Mouse (Mus musculus) midbrain, embryonic 10.5 days (tissue): ENCODE measurements around the gene 4933415A04Rik. TPM values are rescaled to one million over a fixed set of nuclear protein-coding genes. Genes with fewer than 3 reads are reported as not detected.

Experiments used
- DNase-seq: peaks from one replicate; pipeline ENCODE4 v3.0.0-alpha.2; 2017; ENCODE audit warnings: low spot score
- H3K27ac ChIP-seq: fragments of 300-500 bp; sonication (generic); replicated peaks from 2 replicates; pipeline ENCODE4 v1.5.1; 2016; ENCODE audit warnings: mild to moderate bottlenecking
- H3K27me3 ChIP-seq: fragments of 300-500 bp; sonication (generic); 2 replicates; pipeline ENCODE4 v1.6.1; 2016; ENCODE audit warnings: low read depth, mild to moderate bottlenecking; ENCODE audit not compliant: poor library complexity, severe bottlenecking
- H3K36me3 ChIP-seq: fragments of 300-500 bp; sonication (generic); 2 replicates; pipeline ENCODE4 v1.6.1; 2016; ENCODE audit warnings: mild to moderate bottlenecking, moderate library complexity
- H3K4me1 ChIP-seq: fragments of 300-500 bp; sonication (generic); 2 replicates; pipeline ENCODE4 v1.6.1; 2016
- H3K4me3 ChIP-seq: fragments of 300-500 bp; sonication (generic); 2 replicates; pipeline ENCODE4 v1.5.1; 2016; ENCODE audit warnings: mild to moderate bottlenecking, moderate library complexity
- H3K9me3 ChIP-seq: fragments of 300-500 bp; sonication (generic); replicated peaks from 2 replicates; pipeline ENCODE4 v1.6.1; 2016; ENCODE audit warnings: mild to moderate bottlenecking
- WGBS: fragments of 180-500 bp; shearing (Covaris S2); methylation state at CpG from one replicate; pipeline ENCODE4 v1.1.7; 2016; 5-methylcytosine and 5-hydroxymethylcytosine counted together
- polyA plus RNA-seq: library from polyadenylated mRNA; unstranded; fragments of >200 nt; fragmentation: Nextera tagmentation; extraction: Ambion mirVana; gene quantifications from 2 replicates; pipeline ENCODE4 v1.2.1, GENCODE M21; 2016

The 4933415A04Rik gene
- polyA plus RNA-seq, 1 experiment from 2014 or later, result 12.1 TPM

GRCm38 (mm10) chr11:43556538-43556937 is 30.3 kb upstream of the 4933415A04Rik start:
- Histone ChIP-seq H3K9me3 (no peaks in the 10 kb centered on the region), H3K27me3 (no peaks in the 10 kb centered on the region), H3K4me3 (no peak overlapping the region), H3K36me3 (peaks cover 77% of the 10 kb centered on the region), H3K4me1 (peaks cover 59% of the 10 kb centered on the region), H3K27ac (no peak overlapping the region)
- 94% methylated on average over 11 of the region's 11 CpGs for WGBS
- no peak for DNase-seq

GRCm38 (mm10) chr11:43559515-43560292 is 27.1 kb upstream of the 4933415A04Rik start:
- DNase-seq, result peak; percentile 48
- Histone ChIP-seq H3K27ac (peak overlapping the region; percentile 81), H3K4me3 (no peak overlapping the region), H3K36me3 (peaks cover 89% of the 10 kb centered on the region), H3K4me1 (peaks cover 62% of the 10 kb centered on the region), H3K27me3 (no peaks in the 10 kb centered on the region), H3K9me3 (no peaks in the 10 kb centered on the region)
- WGBS, result 8% methylated on average over 6 of the region's 6 CpGs

- Histone ChIP-seq H3K27me3 (no peaks in the 10 kb centered on the region), H3K36me3 (peaks cover 64% of the 10 kb centered on the region), H3K9me3 (no peaks in the 10 kb centered on the region), H3K27ac (peak overlapping the region; percentile 80), H3K4me1 (peaks cover 81% of the 10 kb centered on the region), H3K4me3 (no peak overlapping the region)
- 83% methylated on average over 10 of the region's 10 CpGs for WGBS
- DNase-seq, result no peak
Measured at GRCm38 (mm10) chr11:43563654-43564244, 23.1 kb upstream of the 4933415A04Rik start.

- 10% methylated on average over 2 of the region's 2 CpGs for WGBS
- Histone ChIP-seq H3K9me3 (no peaks in the 10 kb centered on the region), H3K4me1 (peaks cover 80% of the 10 kb centered on the region), H3K36me3 (peaks cover 65% of the 10 kb centered on the region), H3K27ac (peak overlapping the region; percentile 80), H3K4me3 (peak overlapping the region; percentile 21; the same call in 1 of the 2 replicates), H3K27me3 (no peaks in the 10 kb centered on the region)
- no peak for DNase-seq
Measured at GRCm38 (mm10) chr11:43565414-43565813, 21.4 kb upstream of the 4933415A04Rik start.

GRCm38 (mm10) chr11:43565852-43566251 is 21.0 kb upstream of the 4933415A04Rik start:
- Histone ChIP-seq H3K4me3 (peak overlapping the region; percentile 21; the same call in 1 of the 2 replicates), H3K27ac (peak overlapping the region; percentile 80), H3K9me3 (no peaks in the 10 kb centered on the region), H3K27me3 (no peaks in the 10 kb centered on the region), H3K36me3 (peaks cover 65% of the 10 kb centered on the region), H3K4me1 (peaks cover 80% of the 10 kb centered on the region)
- peak; percentile 67 for DNase-seq
- 4% methylated on average over 8 of the region's 8 CpGs for WGBS

GRCm38 (mm10) chr11:43566696-43567095 is 20.1 kb upstream of the 4933415A04Rik start:
- Histone ChIP-seq H3K27me3 (no peaks in the 10 kb centered on the region), H3K4me3 (no peak overlapping the region), H3K27ac (peak overlapping the region; percentile 80), H3K36me3 (peaks cover 56% of the 10 kb centered on the region), H3K9me3 (no peaks in the 10 kb centered on the region), H3K4me1 (peaks cover 85% of the 10 kb centered on the region)
- 72% methylated on average over 5 of the region's 5 CpGs for WGBS
- DNase-seq, result no peak

GRCm38 (mm10) chr11:43568263-43568662 is 18.6 kb upstream of the 4933415A04Rik start:
- 65% methylated on average over 5 of the region's 5 CpGs for WGBS
- no peak overlapping the region for H3K4me3 ChIP-seq
- no peak for DNase-seq
- peaks cover 52% of the 10 kb centered on the region for H3K36me3 ChIP-seq
- no peak overlapping the region for H3K27ac ChIP-seq
- H3K27me3 ChIP-seq, result no peaks in the 10 kb centered on the region
- H3K4me1 ChIP-seq, result peaks cover 87% of the 10 kb centered on the region
- no peaks in the 10 kb centered on the region for H3K9me3 ChIP-seq

- peaks cover 83% of the 10 kb centered on the region for H3K4me1 ChIP-seq
- H3K4me3 ChIP-seq, result no peak overlapping the region
- H3K9me3 ChIP-seq, result no peaks in the 10 kb centered on the region
- 92% methylated on average over 5 of the region's 5 CpGs for WGBS
- H3K27ac ChIP-seq, result peak overlapping the region; percentile 70
- H3K27me3 ChIP-seq, result no peaks in the 10 kb centered on the region
- peaks cover 55% of the 10 kb centered on the region for H3K36me3 ChIP-seq
- no peak for DNase-seq
Measured at GRCm38 (mm10) chr11:43569188-43569587, 17.7 kb upstream of the 4933415A04Rik start.

GRCm38 (mm10) chr11:43569595-43569994 is 17.2 kb upstream of the 4933415A04Rik start:
- H3K27ac ChIP-seq, result peak overlapping the region; percentile 70
- 87% methylated on average over 11 of the region's 11 CpGs for WGBS
- peaks cover 83% of the 10 kb centered on the region for H3K4me1 ChIP-seq
- no peak overlapping the region for H3K4me3 ChIP-seq
- no peaks in the 10 kb centered on the region for H3K27me3 ChIP-seq
- peaks cover 51% of the 10 kb centered on the region for H3K36me3 ChIP-seq
- no peaks in the 10 kb centered on the region for H3K9me3 ChIP-seq
- no peak for DNase-seq

GRCm38 (mm10) chr11:43575061-43575375 is 11.8 kb upstream of the 4933415A04Rik start:
- Histone ChIP-seq H3K4me3 (peak overlapping the region; percentile 38), H3K9me3 (no peaks in the 10 kb centered on the region), H3K27me3 (no peaks in the 10 kb centered on the region), H3K4me1 (peaks cover 79% of the 10 kb centered on the region), H3K36me3 (peaks cover 49% of the 10 kb centered on the region), H3K27ac (peak overlapping the region; percentile 94)
- no peak for DNase-seq
- 9% methylated on average over 3 of the region's 3 CpGs for WGBS

GRCm38 (mm10) chr11:43575376-43576151 is 11.3 kb upstream of the 4933415A04Rik start:
- Histone ChIP-seq H3K27me3 (no peaks in the 10 kb centered on the region), H3K9me3 (no peaks in the 10 kb centered on the region), H3K4me1 (peaks cover 73% of the 10 kb centered on the region), H3K4me3 (peak overlapping the region; percentile 38), H3K36me3 (peaks cover 49% of the 10 kb centered on the region), H3K27ac (peak overlapping the region; percentile 94)
- DNase-seq, result peak; percentile 87
- 3% methylated on average over 9 of the region's 9 CpGs for WGBS

GRCm38 (mm10) chr11:43577713-43578478 is 8.9 kb upstream of the 4933415A04Rik start:
- 37% methylated on average over 11 of the region's 11 CpGs for WGBS
- Histone ChIP-seq H3K36me3 (peaks cover 63% of the 10 kb centered on the region), H3K9me3 (no peaks in the 10 kb centered on the region), H3K4me3 (no peak overlapping the region), H3K27ac (peak overlapping the region; percentile 38), H3K27me3 (no peaks in the 10 kb centered on the region), H3K4me1 (peaks cover 50% of the 10 kb centered on the region)
- DNase-seq, result no peak
